Mouse (Mus musculus): ENCODE data around the gene Nipsnap1.

GRCm38 (mm10) chr11:4860986-4861385 lies 12.8 kb upstream of the Nipsnap1 start:
- TF ChIP-seq TAL1 (IDR thresholded peaks at IDR 0.05; ENCODE audit: low read length): no peak
- TF ChIP-seq GATA1 (IDR thresholded peaks at IDR 0.05; ENCODE audit: low read length): no peak
